Mouse (Mus musculus): ENCODE measurements around the gene Gm13279. TPM values are rescaled to one million over a fixed set of nuclear protein-coding genes. Genes with fewer than 3 reads are reported as not detected.
"Not testable (repeated sequence)": the region's sequence is repeated elsewhere in the genome, so short reads cannot be mapped to it uniquely, and the experiment has no call there.

Gm13279 gene
- not detected for polyA plus RNA-seq (2017; shearing (Covaris generic))

- not testable (repeated sequence) for ATAC-seq
These were observed at the start of gene Gm13279 for GRCm38 (mm10) chr4:88797097-88797496. Gene Gm13279, plus strand, starts transcription at chr4:88797397.

- ATAC-seq, result no peak
These were observed 47.3 kb upstream of the Gm13279 start for GRCm38 (mm10) chr4:88749926-88750325.

- ATAC-seq, result not testable (repeated sequence)
These were observed 42.3 kb upstream of the Gm13279 start, which contains the start of gene Gm13271 for GRCm38 (mm10) chr4:88754818-88755340. Gene Gm13271, plus strand, starts transcription at chr4:88754868.

GRCm38 (mm10) chr4:88756581-88757513 lies 40.4 kb upstream of the Gm13279 start:
- ATAC-seq, result not testable (repeated sequence)

- ATAC-seq, result peak; percentile 100
These were observed 39.6 kb upstream of the Gm13279 start for GRCm38 (mm10) chr4:88757628-88758031.

GRCm38 (mm10) chr4:88758751-88759150 lies 38.4 kb upstream of the Gm13279 start:
- not testable (repeated sequence) for ATAC-seq

GRCm38 (mm10) chr4:88759610-88760268 lies 37.5 kb upstream of the Gm13279 start, which contains the start of gene Gm13283:
Gene Gm13283, plus strand, starts transcription at chr4:88760119.
- ATAC-seq, result not testable (repeated sequence)

- not testable (repeated sequence) for ATAC-seq
These were observed 36.8 kb upstream of the Gm13279 start for GRCm38 (mm10) chr4:88760431-88760830.

- ATAC-seq, result not testable (repeated sequence)
These were observed 35.4 kb upstream of the Gm13279 start for GRCm38 (mm10) chr4:88761776-88762175.

GRCm38 (mm10) chr4:88762341-88762740 lies 34.9 kb upstream of the Gm13279 start:
- ATAC-seq, result not testable (repeated sequence)

GRCm38 (mm10) chr4:88763384-88764018 lies 33.7 kb upstream of the Gm13279 start:
- ATAC-seq, result not testable (repeated sequence)

GRCm38 (mm10) chr4:88773534-88773933 lies 23.7 kb upstream of the Gm13279 start, which contains the start of gene Gm13290:
Gene Gm13290, plus strand, starts transcription at chr4:88773834.
- not testable (repeated sequence) for ATAC-seq

- not testable (repeated sequence) for ATAC-seq
These were observed 20.6 kb upstream of the Gm13279 start, which contains the start of gene Gm13289 for GRCm38 (mm10) chr4:88776622-88777021. Gene Gm13289, plus strand, starts transcription at chr4:88776922.

GRCm38 (mm10) chr4:88779550-88779949 lies 17.6 kb upstream of the Gm13279 start, which contains the start of gene Gm13272:
Gene Gm13272, plus strand, starts transcription at chr4:88779850.
- ATAC-seq, result not testable (repeated sequence)

GRCm38 (mm10) chr4:88780320-88780719 lies 16.9 kb upstream of the Gm13279 start:
- ATAC-seq, result not testable (repeated sequence)

GRCm38 (mm10) chr4:88781831-88782230 lies 15.4 kb upstream of the Gm13279 start, which contains the start of gene Ifnz:
Gene Ifnz, plus strand, starts transcription at chr4:88782131.
- ATAC-seq, result not testable (repeated sequence)

GRCm38 (mm10) chr4:88782335-88782734 lies 14.9 kb upstream of the Gm13279 start:
- ATAC-seq, result not testable (repeated sequence)

GRCm38 (mm10) chr4:88785409-88785808 lies 11.8 kb upstream of the Gm13279 start, which contains the start of gene Gm13276:
Gene Gm13276, plus strand, starts transcription at chr4:88785709.
- ATAC-seq, result not testable (repeated sequence)

GRCm38 (mm10) chr4:88788402-88788801 lies 8.8 kb upstream of the Gm13279 start, which contains the start of gene Gm13277:
Gene Gm13277, plus strand, starts transcription at chr4:88788632.
- ATAC-seq, result not testable (repeated sequence)

- not testable (repeated sequence) for ATAC-seq
These were observed 5.9 kb upstream of the Gm13279 start, which contains the start of gene Gm13278 for GRCm38 (mm10) chr4:88791250-88791649. Gene Gm13278, plus strand, starts transcription at chr4:88791550.

GRCm38 (mm10) chr4:88793936-88794675 lies 3.1 kb upstream of the Gm13279 start, which contains the start of gene Gm13275:
Gene Gm13275, plus strand, starts transcription at chr4:88794487.
- not testable (repeated sequence) for ATAC-seq
